Mouse (Mus musculus) testis, postnatal 14 days (tissue): ENCODE results near the gene Sorbs2.

ENCODE experiments used
- DNase-seq: peaks from one replicate; pipeline ENCODE4 v3.0.0; 2021; ENCODE audit warnings: low spot score

The Sorbs2 gene

GRCm38 (mm10) chr8:45579714-45580543, 72.3 kb downstream of the Sorbs2 start:
- DNase-seq: no peak

GRCm38 (mm10) chr8:45580544-45580866, 72.9 kb downstream of the Sorbs2 start:
- no peak for DNase-seq

GRCm38 (mm10) chr8:45583856-45584255, 76.3 kb downstream of the Sorbs2 start:
- DNase-seq: no peak

- DNase-seq: no peak
These were observed 76.9 kb downstream of the Sorbs2 start for GRCm38 (mm10) chr8:45584390-45585052.

GRCm38 (mm10) chr8:45585158-45585557, 77.6 kb downstream of the Sorbs2 start:
- DNase-seq: no peak

GRCm38 (mm10) chr8:45587011-45587410, 79.4 kb downstream of the Sorbs2 start:
- no peak for DNase-seq

- DNase-seq: no peak
These were observed 84.3 kb downstream of the Sorbs2 start for GRCm38 (mm10) chr8:45591888-45592287.

GRCm38 (mm10) chr8:45593711-45594110, 86.1 kb downstream of the Sorbs2 start:
- no peak for DNase-seq

DNA sequence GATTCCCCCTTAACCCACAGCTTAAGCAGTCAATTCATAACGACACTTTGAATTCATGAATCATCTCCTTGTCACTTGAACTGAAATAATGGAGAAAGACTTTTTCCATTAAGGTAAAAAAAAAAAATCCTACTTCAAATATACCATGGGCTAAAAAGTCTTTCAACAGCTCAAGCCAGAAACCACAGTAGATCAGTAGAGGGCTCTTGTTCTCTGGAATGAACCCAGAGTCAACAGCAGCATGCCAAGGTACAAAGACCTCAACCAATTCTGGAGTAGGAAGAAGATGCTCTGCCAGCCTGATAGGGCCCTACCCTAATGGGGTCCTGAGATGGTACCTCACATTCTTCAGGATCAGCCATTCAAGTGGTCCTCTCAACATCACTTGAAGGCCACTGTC, 88.4 kb downstream of the Sorbs2 start:
- DNase-seq: no peak

- no peak for DNase-seq
These were observed 89.0 kb downstream of the Sorbs2 start for GRCm38 (mm10) chr8:45596591-45596990.

GRCm38 (mm10) chr8:45597631-45598420, 90.2 kb downstream of the Sorbs2 start:
- no peak for DNase-seq

GRCm38 (mm10) chr8:45598883-45599282, 91.3 kb downstream of the Sorbs2 start:
- no peak for DNase-seq

DNA sequence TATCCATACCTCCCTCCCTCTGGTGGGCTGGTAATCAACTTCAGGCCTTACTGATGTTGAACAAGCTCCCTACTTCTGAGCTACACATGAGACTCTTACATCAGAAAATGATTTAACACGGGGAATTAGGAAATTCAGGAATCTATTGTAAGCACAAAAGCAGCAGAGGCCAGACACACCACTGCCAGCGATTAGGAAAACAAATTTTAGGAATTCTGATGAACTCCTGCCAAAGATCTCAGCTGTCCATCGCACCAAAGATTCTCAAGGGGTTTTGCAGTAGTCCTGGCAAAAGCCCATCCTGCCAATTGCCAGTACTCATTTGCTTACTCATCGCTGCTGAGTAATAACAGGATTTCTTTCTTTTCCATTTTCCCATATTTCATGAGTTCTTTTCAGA, 94.4 kb downstream of the Sorbs2 start:
- DNase-seq: no peak

GRCm38 (mm10) chr8:45605419-45605818, 97.8 kb downstream of the Sorbs2 start:
- DNase-seq: no peak

DNA sequence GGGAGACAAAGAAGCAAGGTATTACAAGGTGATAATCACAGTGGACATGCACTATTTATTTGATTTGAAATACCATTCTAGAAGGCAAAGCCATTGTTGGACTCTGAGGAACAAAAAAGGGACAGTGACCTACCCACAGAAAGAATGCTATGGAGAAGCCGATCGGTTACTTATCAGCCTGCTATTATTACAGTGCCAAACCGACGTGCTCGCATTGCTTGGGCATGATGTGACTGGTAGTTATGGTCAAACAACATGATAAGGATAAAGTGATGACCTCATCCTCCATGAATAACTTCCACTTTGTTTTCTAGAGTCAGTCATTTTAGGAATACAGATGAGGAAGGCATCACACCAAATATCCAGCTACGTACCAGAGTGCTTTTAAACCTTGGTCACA, 99.4 kb downstream of the Sorbs2 start:
- DNase-seq: no peak

GRCm38 (mm10) chr8:45608413-45608812, 100.8 kb downstream of the Sorbs2 start:
- no peak for DNase-seq

- DNase-seq: peak; percentile 16
These were observed 103.0 kb downstream of the Sorbs2 start for GRCm38 (mm10) chr8:45610426-45611215.

DNA sequence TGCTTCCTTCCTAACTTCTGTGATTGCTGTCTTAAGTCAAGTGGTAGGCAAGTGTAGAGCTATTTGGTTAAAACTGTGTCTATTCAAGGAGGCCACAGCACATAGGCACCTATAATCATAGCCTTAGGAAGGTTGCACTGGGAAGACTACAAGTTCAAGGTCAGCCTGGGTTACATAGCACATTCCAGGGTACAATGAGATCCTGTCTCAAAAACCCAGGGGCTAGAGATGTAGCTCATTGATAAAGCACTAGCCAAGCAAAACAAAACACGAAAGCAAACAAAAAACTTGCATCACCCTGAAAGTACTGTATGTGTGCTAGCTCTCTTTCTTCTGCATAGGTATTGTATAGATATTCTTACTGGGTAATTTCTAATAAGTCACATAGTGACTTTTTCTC, 103.7 kb downstream of the Sorbs2 start:
- DNase-seq: no peak

GRCm38 (mm10) chr8:45614610-45615009, 107.0 kb downstream of the Sorbs2 start:
- no peak for DNase-seq

DNA sequence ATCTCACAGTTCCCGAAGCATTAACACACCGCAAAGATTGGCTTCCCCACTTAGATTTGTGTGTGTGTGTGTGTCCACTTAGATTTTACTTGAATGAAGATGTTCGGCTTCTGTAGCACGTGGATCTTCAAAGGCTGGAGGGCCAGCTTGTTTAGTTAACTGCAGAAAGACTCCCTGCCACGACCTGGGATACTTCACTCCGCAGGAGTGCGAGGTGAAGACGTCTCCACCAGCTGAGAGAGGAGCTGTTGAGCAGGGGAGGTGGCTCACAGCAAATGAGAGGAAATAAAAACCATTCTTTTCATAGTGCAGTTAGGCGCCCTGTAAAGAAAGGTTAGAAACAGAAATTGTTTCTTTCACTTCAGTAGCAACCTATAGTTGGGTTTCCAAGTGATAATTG, 107.5 kb downstream of the Sorbs2 start:
- DNase-seq: no peak

DNA sequence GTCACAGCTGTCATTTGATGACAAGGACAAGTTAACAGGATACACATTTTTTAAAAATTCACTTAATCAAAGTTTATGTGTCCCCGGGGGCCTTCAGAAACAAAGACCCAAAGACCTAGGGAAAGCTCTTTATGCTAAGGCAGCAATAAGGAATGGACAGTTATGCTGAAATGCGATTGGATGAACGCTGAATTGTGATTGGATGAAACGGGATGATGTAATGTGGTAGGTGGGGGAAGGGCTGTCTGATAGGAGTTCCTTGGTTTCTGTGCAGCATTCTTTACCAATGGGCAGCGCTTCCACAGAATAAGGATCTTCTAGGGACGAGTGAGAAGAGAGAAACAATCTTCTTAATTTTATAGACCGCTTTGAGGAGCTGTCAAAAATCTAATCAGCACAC, 108.0 kb downstream of the Sorbs2 start:
- DNase-seq: no peak

DNA sequence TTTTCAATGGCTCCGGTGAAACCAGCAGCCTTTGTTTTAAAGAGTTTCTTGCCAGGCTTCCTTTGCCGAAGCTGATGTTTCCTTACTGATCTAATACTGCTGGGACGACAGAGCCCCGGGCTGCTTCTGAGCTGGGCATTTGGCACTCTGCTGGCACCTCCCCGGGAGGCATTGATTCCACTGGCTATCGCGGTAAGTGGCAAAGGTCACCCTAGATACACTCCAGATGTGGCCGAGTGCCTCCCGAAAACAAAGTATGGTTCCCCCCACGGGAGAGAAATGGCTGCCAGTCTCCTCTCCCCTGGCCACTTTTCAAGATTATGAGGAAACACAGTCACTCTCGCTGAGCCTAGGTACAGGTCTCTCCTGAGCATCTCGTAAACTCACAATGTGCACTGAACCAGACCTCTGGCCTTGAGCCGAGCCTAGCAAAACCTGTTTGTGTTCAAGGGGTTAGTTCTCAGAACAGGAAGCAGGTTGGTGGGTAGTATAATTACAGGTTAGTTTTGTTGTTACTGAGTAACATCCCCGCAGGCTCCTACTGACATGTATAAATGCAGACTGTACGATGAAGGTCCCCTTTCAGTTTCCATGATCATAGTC, 114.1 kb downstream of the Sorbs2 start:
- peak; percentile 13 for DNase-seq
